Mouse (Mus musculus): Measurements from ENCODE around the gene Cdh19.
A peak's percentile ranks its signal among the peaks of the same experiment; 100 is the strongest.

Cdh19 gene

GRCm38 (mm10) chr1:110977484-110977883 lies at the start of gene Cdh19:
Gene Cdh19 (minus strand): TSS chr1:110977584.
- no peak for DNase-seq

- peak; percentile 30 for DNase-seq
Observed at GRCm38 (mm10) chr1:111020434-111021060, 43.2 kb upstream of the Cdh19 start.

GRCm38 (mm10) chr1:111017640-111018039 lies 40.3 kb upstream of the Cdh19 start:
- no peak for DNase-seq

- no peak for DNase-seq
Observed at GRCm38 (mm10) chr1:110989824-110990223, 12.4 kb upstream of the Cdh19 start.

GRCm38 (mm10) chr1:110969201-110969600 lies 8.2 kb downstream of the Cdh19 start:
- no peak for DNase-seq

GRCm38 (mm10) chr1:110909752-110910151 lies 67.6 kb downstream of the Cdh19 start:
- DNase-seq, result no peak

- no peak for DNase-seq
Observed at GRCm38 (mm10) chr1:110909218-110909617, 68.2 kb downstream of the Cdh19 start.

- no peak for DNase-seq
Observed at GRCm38 (mm10) chr1:110904266-110904665, 73.1 kb downstream of the Cdh19 start.
